Comparison of ENCODE assay signal across 18 mouse cellular contexts in the genomic region with DNA sequence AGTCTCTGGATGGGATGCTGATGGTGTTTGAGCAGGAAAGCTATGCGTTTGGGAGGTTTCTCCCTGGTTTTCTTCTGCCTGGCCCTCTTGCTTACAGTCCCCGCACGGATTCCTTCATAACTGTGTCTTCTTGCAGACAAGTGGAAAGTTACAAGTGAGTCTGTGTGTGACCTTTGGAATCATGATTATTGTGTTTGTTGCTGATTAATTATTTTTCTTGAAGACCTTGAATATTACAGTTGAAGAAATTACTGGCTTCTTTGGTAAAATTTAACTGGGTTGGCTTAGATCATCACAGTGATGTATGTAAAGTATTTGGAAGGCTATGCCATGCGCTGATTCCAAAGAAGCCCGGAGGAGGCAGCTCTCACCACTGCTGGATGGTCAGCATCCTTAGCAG.
"Had no signal": no experiment of that assay in that cellular context is flagged by ENCODE, and none has a peak within 500 bp of the region (broad histone marks: within the 10 kb centered on the region; RNA-seq: fewer than 3 reads in every experiment).

No protein-coding gene starts in this region.

- H3K4me2 ChIP-seq: lung, embryonic 14.5 days; midbrain, embryonic 12.5 days; neural tube, embryonic 13.5 days; neural tube, embryonic 15.5 days had no signal

- H3K9me3 ChIP-seq: midbrain, embryonic 10.5 days; neural tube, embryonic 13.5 days; neural tube, embryonic 15.5 days had no signal

- H3K27me3 ChIP-seq: midbrain, embryonic 12.5 days; neural tube, embryonic 13.5 days; neural tube, embryonic 15.5 days had no signal

- H3K9ac ChIP-seq: lung, embryonic 14.5 days; midbrain, embryonic 12.5 days; neural tube, embryonic 13.5 days; neural tube, embryonic 15.5 days had no signal

- H3K4me1 ChIP-seq: midbrain, embryonic 10.5 days; midbrain, embryonic 12.5 days; neural tube, embryonic 13.5 days; neural tube, embryonic 15.5 days had no signal

- H3K4me3 ChIP-seq: midbrain, embryonic 10.5 days; midbrain, embryonic 12.5 days; myocyte; neural tube, embryonic 13.5 days; neural tube, embryonic 15.5 days had no signal

- DNase-seq: lung, embryonic 14.5 days; lung, postnatal 10 days; lung, postnatal 4 days; midbrain, embryonic 14.5 days; retina, postnatal 1 day; right cerebral cortex, adult 18-20 months; right cerebral cortex, postnatal 25 days; right cerebral cortex, postnatal 4 days; spleen, adult 18-20 months; thymus, adult 18-20 months; thymus, postnatal 14 days; thymus, postnatal 36 days had no signal

- ATAC-seq: midbrain, embryonic 16.5 days had no signal

- H3K27ac ChIP-seq: midbrain, embryonic 10.5 days; midbrain, embryonic 12.5 days; neural tube, embryonic 13.5 days; neural tube, embryonic 15.5 days had no signal

- H3K36me3 ChIP-seq: midbrain, embryonic 10.5 days; midbrain, embryonic 12.5 days; neural tube, embryonic 13.5 days; neural tube, embryonic 15.5 days had no signal
